Mouse (Mus musculus) kidney, embryonic 15.5 days (tissue): ENCODE measurements at regions not wholly inside any gene's neighbourhood (a gene's known extent, or its start where the extent isn't known, plus 50 kb on each side); places are given as distances from the start of the nearest gene placed in this dataset.

Source experiments
- ATAC-seq: fragments of 200-750 bp; cut with Nextera tagmentation; replicated peaks from 2 replicates; pipeline ENCODE4 v1.8.0; 2017; ENCODE audit warnings: moderate TSS enrichment; ENCODE audit not compliant: low FRiP score
- H3K27ac ChIP-seq: fragments of 300-500 bp; sonication (generic); 2 replicates; pipeline ENCODE4 v1.5.1; 2015; ENCODE audit warnings: mild to moderate bottlenecking, inconsistent platforms
- H3K27me3 ChIP-seq: fragments of 300-500 bp; sonication (generic); 2 replicates; pipeline ENCODE4 v1.6.1; 2015; ENCODE audit warnings: inconsistent platforms
- H3K36me3 ChIP-seq: fragments of 300-500 bp; sonication (generic); 2 replicates; pipeline ENCODE4 v1.6.1; 2015; ENCODE audit warnings: inconsistent platforms
- H3K4me1 ChIP-seq: fragments of 300-500 bp; sonication (generic); 2 replicates; pipeline ENCODE4 v1.6.1; 2015; ENCODE audit warnings: inconsistent platforms
- H3K4me2 ChIP-seq: fragments of 300-500 bp; sonication (generic); 2 replicates; pipeline ENCODE4 v1.6.1; 2015; ENCODE audit warnings: moderate library complexity, mild to moderate bottlenecking, inconsistent platforms
- H3K4me3 ChIP-seq: fragments of 300-500 bp; sonication (generic); replicated peaks from 2 replicates; pipeline ENCODE4 v1.5.1; 2015; ENCODE audit warnings: mild to moderate bottlenecking, inconsistent platforms
- H3K9ac ChIP-seq: fragments of 300-500 bp; sonication (generic); 2 replicates; pipeline ENCODE4 v1.6.1; 2015; ENCODE audit warnings: mild to moderate bottlenecking, inconsistent platforms
- H3K9me3 ChIP-seq: fragments of 300-500 bp; sonication (generic); replicated peaks from 2 replicates; pipeline ENCODE4 v1.6.1; 2016; ENCODE audit warnings: inconsistent platforms
- WGBS: fragments of 180-500 bp; shearing (Covaris S2); methylation state at CpG from one replicate; pipeline ENCODE4 v1.1.7; 2015; ENCODE audit warnings: mixed read lengths; 5-methylcytosine and 5-hydroxymethylcytosine counted together

GRCm38 (mm10) chr17:16101548-16101947, 270.7 kb upstream of the Rgmb start:
- ATAC-seq: no peak
- WGBS: 39% methylated on average over 2 of the region's 2 CpGs
- no peaks in the 10 kb centered on the region for H3K4me1 ChIP-seq
- no peaks in the 10 kb centered on the region for H3K27me3 ChIP-seq
- H3K4me3 ChIP-seq: no peak overlapping the region
- H3K4me2 ChIP-seq: no peak overlapping the region
- no peaks in the 10 kb centered on the region for H3K36me3 ChIP-seq
- no peak overlapping the region for H3K9ac ChIP-seq
- H3K27ac ChIP-seq: no peak overlapping the region
- no peaks in the 10 kb centered on the region for H3K9me3 ChIP-seq

GRCm38 (mm10) chr17:16092952-16093351, 262.1 kb upstream of the Rgmb start:
- no peak overlapping the region for H3K4me2 ChIP-seq
- H3K36me3 ChIP-seq: no peaks in the 10 kb centered on the region
- no peaks in the 10 kb centered on the region for H3K27me3 ChIP-seq
- no peak overlapping the region for H3K9ac ChIP-seq
- H3K4me1 ChIP-seq: no peaks in the 10 kb centered on the region
- no peaks in the 10 kb centered on the region for H3K9me3 ChIP-seq
- no peak overlapping the region for H3K27ac ChIP-seq
- ATAC-seq: no peak
- 79% methylated on average over 4 of the region's 4 CpGs for WGBS
- H3K4me3 ChIP-seq: no peak overlapping the region

- Histone ChIP-seq H3K27me3 (no peaks in the 10 kb centered on the region), H3K36me3 (no peaks in the 10 kb centered on the region), H3K4me3 (no peak overlapping the region), H3K9me3 (no peaks in the 10 kb centered on the region), H3K4me2 (no peak overlapping the region), H3K9ac (no peak overlapping the region), H3K27ac (no peak overlapping the region), H3K4me1 (no peaks in the 10 kb centered on the region)
- ATAC-seq: no peak
- WGBS: 84% methylated on average over 8 of the region's 8 CpGs
Measured at GRCm38 (mm10) chr17:16089619-16090280, 258.9 kb upstream of the Rgmb start.

DNA sequence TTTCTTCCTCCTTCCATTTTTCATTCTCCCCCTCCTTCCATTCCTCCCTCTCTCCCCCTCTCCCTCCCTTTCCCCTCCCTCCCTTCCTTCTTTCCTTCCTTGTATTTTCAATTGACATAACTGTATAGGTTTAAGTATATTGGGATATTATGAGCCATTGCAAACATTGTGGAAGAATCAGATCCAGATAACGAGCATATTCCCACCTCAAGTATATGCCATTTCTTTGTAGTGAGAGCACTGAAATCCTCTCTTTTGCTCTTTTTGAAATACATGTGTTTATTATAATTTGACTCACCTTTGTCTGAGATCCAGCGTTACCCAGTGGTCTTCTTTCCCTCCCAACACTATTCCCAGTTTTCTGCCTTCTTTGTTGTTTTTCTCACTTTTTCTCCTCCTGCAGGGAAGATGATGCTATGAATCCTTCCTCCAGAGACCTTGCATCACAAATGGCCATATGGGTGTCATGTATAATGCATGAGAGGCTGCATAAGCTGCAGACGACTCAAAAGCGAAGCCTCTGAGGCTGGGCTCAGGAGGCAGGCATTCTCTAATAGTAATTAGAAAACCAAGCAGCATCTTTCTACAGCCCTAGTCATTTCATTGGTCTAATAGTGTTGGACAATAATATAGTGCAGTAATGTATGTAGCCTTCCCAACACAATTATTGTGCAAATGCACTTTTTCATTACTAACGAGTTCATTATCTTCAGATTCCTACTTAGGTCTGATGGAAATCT, 258.2 kb upstream of the Rgmb start:
- WGBS: 72% methylated on average over 5 of the region's 5 CpGs
- no peaks in the 10 kb centered on the region for H3K27me3 ChIP-seq

DNA sequence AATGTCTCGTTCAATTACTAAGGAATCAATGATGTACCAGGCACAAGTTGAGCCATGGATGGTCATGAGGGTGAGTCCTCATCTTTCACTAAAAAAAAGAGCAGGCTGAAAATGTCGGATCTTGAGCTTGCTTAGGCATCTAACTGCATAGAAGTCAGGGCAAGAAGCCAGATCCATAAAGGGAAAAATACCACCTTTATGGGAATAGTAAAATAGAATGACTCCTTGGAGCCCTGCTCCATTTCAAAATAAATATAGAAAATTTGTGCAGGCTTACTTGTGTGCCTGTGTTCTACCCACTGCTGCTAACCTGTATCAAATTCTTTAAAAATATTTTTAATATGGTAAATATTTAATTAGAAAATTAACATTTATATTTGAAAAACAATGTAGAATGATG, 256.2 kb upstream of the Rgmb start:
- Histone ChIP-seq H3K36me3 (no peaks in the 10 kb centered on the region), H3K4me1 (no peaks in the 10 kb centered on the region), H3K27ac (no peak overlapping the region), H3K4me3 (no peak overlapping the region), H3K4me2 (no peak overlapping the region), H3K9ac (no peak overlapping the region), H3K9me3 (no peaks in the 10 kb centered on the region), H3K27me3 (no peaks in the 10 kb centered on the region)
- WGBS: 76% methylated on average over 2 of the region's 2 CpGs
- no peak for ATAC-seq

More for the DNA sequence above, 258.2 kb upstream of the Rgmb start:
- H3K4me1 ChIP-seq: no peaks in the 10 kb centered on the region
- no peak overlapping the region for H3K4me2 ChIP-seq
- H3K9ac ChIP-seq: no peak overlapping the region
- no peak overlapping the region for H3K27ac ChIP-seq
- no peak overlapping the region for H3K4me3 ChIP-seq
- no peaks in the 10 kb centered on the region for H3K9me3 ChIP-seq
- H3K36me3 ChIP-seq: no peaks in the 10 kb centered on the region
- no peak for ATAC-seq

DNA sequence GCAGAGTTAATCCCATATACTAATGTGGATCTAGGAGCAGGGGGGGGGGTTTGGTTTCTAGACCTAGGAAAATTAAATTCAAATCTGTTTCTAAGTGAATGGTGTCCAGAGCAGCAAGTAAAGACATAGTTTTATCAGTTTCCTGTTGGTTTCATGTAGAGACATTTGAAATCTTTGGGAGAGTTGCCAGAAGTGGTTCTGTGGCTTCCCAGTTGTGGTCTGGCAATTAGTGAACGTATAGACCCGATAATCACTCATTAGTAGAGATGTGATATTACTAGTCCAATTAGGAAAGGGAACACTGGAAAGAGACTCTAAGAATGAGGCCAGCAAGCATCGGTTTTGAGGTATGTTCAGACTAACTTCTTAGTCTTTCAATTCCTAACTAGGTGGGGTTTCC, 252.0 kb upstream of the Rgmb start:
- no peaks in the 10 kb centered on the region for H3K4me1 ChIP-seq
- no peak overlapping the region for H3K4me3 ChIP-seq
- no peaks in the 10 kb centered on the region for H3K9me3 ChIP-seq
- H3K27ac ChIP-seq: no peak overlapping the region
- H3K36me3 ChIP-seq: no peaks in the 10 kb centered on the region
- WGBS: 84% methylated on average over 3 of the region's 3 CpGs
- H3K4me2 ChIP-seq: no peak overlapping the region
- no peak overlapping the region for H3K9ac ChIP-seq
- ATAC-seq: no peak
- H3K27me3 ChIP-seq: no peaks in the 10 kb centered on the region

DNA sequence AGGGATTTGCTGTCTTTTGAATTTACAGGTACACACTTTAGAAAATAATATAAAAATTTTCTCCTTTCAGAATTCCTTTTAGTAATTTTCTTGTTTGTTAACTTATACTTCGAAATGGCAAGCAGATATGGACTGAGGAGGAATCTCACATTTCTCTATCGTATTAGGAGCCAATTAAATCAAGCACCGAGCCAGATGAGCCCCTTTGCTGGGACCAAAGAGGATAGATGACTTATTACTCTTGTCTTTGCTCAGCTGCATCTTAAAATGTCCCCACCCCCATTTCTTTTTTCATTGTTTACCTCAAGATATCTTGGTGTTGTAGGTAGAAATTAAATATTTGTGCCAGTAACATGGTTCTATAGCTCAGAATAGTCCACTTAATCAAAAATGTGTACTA, 247.7 kb upstream of the Rgmb start:
- no peak for ATAC-seq

GRCm38 (mm10) chr17:16069334-16069733, 238.5 kb upstream of the Rgmb start:
- WGBS: 64% methylated on average over 1 of the region's 1 CpGs
- ATAC-seq: no peak
- no peaks in the 10 kb centered on the region for H3K4me1 ChIP-seq

More for the DNA sequence above, 247.7 kb upstream of the Rgmb start:
- Histone ChIP-seq H3K27ac (no peak overlapping the region), H3K9ac (no peak overlapping the region), H3K4me1 (no peaks in the 10 kb centered on the region), H3K4me2 (no peak overlapping the region), H3K27me3 (no peaks in the 10 kb centered on the region), H3K36me3 (no peaks in the 10 kb centered on the region), H3K9me3 (no peaks in the 10 kb centered on the region), H3K4me3 (no peak overlapping the region)
- 80% methylated on average over 3 of the region's 3 CpGs for WGBS

DNA sequence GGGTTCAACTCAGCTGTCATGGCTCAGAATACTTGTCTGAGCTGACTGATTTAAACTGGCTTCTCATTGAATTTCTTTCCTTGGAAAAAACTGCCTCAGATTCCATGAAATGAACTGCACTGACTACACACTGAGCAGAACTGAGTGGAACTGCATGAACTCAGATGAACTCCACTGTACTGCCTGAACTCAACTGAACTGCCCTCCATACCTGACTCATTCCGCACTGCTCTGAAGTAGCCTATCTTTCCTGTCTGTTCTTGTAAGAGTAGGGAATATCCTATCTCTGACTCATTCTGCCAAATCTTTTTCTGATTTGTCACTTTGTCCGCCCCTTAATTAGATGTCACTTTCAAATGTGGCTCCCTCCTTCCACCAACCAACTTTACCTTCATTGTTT, 237.0 kb upstream of the Rgmb start:
- Histone ChIP-seq H3K36me3 (no peaks in the 10 kb centered on the region), H3K4me3 (no peak overlapping the region), H3K4me2 (no peak overlapping the region), H3K27me3 (no peaks in the 10 kb centered on the region), H3K9ac (no peak overlapping the region), H3K4me1 (no peaks in the 10 kb centered on the region), H3K27ac (no peak overlapping the region), H3K9me3 (no peaks in the 10 kb centered on the region)
- ATAC-seq: no peak
- WGBS: 95% methylated on average over 2 of the region's 2 CpGs

More at GRCm38 (mm10) chr17:16069334-16069733, 238.5 kb upstream of the Rgmb start:
- Histone ChIP-seq H3K9me3 (no peaks in the 10 kb centered on the region), H3K4me3 (no peak overlapping the region), H3K4me2 (no peak overlapping the region), H3K27ac (no peak overlapping the region), H3K9ac (no peak overlapping the region), H3K27me3 (no peaks in the 10 kb centered on the region), H3K36me3 (no peaks in the 10 kb centered on the region)

DNA sequence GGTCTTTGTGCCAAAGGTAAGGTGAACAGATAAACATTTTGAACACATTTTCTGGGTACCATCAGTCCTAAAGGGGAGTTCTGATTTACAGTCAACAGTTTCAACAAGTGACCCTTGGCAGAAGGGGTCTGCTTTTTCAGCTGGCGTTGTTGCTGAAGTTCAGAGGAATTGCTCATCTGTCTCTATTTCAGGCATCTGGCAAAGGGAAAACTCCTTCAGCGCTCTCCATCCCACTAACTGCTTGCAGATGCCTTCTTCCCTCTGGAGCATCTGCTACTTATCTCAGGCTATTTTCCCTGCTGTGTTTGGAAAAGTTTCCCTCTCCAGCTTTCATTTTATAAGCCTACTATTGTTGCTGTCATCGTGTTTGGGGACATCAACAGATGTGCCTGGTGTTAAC, 223.6 kb upstream of the Rgmb start:
- ATAC-seq: peak; percentile 83; the same call in 1 of the 2 replicates
- Histone ChIP-seq H3K4me3 (no peak overlapping the region), H3K9ac (no peak overlapping the region), H3K9me3 (no peaks in the 10 kb centered on the region), H3K4me1 (0 out of 2 replicates have a peak, but pooled peaks cover 2% of the 10 kb centered on the region), H3K36me3 (no peaks in the 10 kb centered on the region), H3K4me2 (no peak overlapping the region), H3K27me3 (no peaks in the 10 kb centered on the region), H3K27ac (no peak overlapping the region)
- 11% methylated on average over 3 of the region's 3 CpGs for WGBS

DNA sequence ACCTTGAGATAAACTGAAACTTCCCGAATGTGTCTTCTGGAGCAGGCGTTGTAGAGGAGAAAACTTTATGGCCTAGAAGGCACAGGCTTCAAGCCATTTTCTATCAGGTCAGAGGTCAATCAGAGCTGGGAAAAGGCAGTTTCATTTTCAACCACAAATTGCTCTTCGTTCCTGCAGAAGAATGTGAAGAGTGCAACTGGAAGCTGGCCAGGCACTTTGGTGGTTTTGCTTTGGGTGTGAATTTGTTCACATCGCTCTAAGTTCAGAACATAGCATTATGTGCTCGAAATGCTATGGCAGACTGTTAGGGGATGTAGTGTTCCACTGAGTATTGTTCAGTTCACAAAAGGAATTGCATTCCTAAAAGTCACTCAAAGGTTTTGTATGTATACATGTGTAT, 220.9 kb upstream of the Rgmb start:
- H3K4me3 ChIP-seq: no peak overlapping the region
- ATAC-seq: no peak
- no peaks in the 10 kb centered on the region for H3K9me3 ChIP-seq
- H3K27me3 ChIP-seq: no peaks in the 10 kb centered on the region
- 0 out of 2 replicates have a peak, but pooled peaks cover 2% of the 10 kb centered on the region for H3K4me1 ChIP-seq
- WGBS: 28% methylated on average over 5 of the region's 5 CpGs
- no peak overlapping the region for H3K9ac ChIP-seq
- no peak overlapping the region for H3K4me2 ChIP-seq
- H3K36me3 ChIP-seq: no peaks in the 10 kb centered on the region
- no peak overlapping the region for H3K27ac ChIP-seq

DNA sequence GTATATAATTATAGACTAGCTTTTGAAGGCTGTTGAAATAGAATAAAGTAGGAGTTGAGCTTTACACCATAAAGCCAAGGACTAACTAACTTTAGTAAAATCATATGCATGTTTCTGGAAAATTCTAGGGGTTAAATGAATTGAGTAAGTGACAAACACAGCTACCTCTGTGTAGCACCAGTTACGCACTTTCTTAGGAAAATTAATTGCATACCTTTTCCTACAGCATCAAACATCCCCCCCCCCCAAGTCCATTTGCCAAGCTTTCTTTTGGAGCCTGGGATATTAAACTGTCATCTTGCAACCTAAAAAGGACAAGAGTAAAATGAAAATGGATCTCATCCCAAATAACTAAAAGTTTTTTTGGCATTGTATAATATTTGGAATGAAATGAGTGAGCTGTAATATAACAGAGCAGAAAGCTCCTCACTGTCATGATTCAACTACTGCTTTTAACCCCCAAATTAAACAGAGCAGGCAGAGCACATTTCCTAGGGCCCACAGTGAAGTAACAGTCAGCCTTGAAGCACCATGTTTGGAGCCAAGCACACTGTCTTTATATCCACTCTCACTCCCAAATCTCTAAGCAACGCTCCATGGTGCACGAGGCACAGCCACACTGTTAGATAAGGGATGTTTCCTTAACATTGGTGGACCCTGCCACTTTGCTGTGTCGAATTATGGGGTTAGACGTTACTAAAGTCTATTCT, 210.9 kb upstream of the Rgmb start:
- H3K27ac ChIP-seq: no peak overlapping the region
- no peak overlapping the region for H3K9ac ChIP-seq
- H3K4me1 ChIP-seq: no peaks in the 10 kb centered on the region
- H3K9me3 ChIP-seq: no peaks in the 10 kb centered on the region
- no peak overlapping the region for H3K4me2 ChIP-seq
- no peak for ATAC-seq
- 62% methylated on average over 5 of the region's 5 CpGs for WGBS
- H3K36me3 ChIP-seq: no peaks in the 10 kb centered on the region
- H3K4me3 ChIP-seq: no peak overlapping the region
- H3K27me3 ChIP-seq: no peaks in the 10 kb centered on the region
